Mouse (Mus musculus): ENCODE data around the gene Pip5k1a.
"Not testable (repeated sequence)": the region's sequence is repeated elsewhere in the genome, so short reads cannot be mapped to it uniquely, and the experiment has no call there.

Gene Pip5k1a

DNA sequence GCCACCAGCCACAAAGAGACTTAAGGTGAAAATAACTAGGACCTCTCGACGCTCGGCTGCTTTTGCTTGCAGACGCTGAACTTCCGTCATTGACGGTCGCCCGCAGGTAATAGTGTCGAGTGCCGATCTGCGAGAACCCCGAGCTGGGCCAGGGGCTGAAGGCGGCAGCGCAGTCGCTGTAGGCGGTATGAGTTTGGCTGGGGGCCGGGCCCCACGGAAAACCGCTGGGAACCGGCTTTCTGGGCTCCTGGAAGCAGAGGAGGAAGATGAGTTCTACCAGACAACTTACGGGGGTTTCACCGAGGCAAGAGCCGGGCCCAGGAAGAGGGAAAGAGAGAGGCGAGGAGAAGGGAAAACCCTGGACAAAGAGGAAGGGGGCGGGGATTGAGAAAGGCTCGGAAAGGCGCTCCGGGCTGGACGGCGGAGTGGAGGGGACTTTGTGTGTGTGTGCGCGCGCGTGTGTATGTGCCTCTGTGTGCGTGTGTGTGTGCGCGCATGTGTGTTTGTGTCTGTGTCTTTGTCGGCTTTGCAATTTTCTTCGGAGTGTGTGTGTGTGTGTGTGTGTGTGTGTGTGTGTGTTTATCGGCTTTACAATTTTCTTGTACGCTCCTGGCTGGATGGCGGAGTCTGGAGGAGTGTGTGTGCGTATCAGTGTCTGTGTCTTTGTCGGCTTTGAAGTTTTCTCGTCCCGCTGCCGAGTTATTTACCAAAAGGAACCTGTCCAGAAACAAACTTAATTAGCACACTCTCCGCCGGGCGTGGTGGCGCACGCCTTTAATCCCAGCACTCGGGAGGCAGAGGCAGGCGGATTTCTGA lies 4.4 kb upstream of the Pip5k1a start, which contains the start of gene Vps72:
Gene Vps72, plus strand, starts transcription at position 112 of the 816 bp plus-strand sequence.
- peak; percentile 83 for DNase-seq

DNA sequence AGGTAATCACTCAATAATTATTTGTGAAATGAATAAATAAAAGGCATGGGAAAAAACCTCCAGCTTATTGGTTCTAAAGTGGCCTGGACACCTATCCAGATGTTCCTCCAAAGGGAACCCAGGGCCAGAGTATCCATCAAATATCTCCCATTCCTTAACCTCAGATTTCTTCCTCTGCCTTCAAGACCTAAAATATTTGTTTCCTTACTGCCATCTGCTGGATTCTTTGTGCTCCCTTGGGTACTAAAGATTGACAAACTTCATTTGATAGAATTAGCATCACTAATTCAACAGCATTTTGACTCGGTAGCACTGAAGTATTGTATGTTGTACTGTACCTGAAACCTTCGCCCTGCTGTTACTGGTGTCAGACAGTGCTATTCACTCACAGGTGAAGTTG lies 1.2 kb upstream of the Pip5k1a start:
- DNase-seq, result no peak

DNA sequence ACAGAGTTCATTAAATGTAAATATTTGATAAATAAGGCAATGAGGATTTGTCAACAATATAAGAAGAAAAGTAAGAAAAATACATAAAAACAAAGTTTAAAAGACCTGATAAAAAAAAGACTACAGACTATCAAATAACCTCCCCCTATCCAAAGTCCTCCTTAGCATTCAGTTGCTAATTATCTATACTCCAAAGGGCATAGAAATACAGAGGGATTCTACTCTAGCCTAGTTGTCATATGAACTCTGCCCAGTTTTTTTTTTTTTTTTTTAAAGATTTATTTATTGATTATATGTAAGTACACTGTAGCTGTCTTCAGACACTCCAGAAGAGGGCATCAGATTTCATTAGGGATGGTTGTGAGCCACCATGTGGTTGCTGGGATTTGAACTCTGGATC lies 578 bp upstream of the Pip5k1a start:
- DNase-seq, result not testable (repeated sequence)

- no peak for DNase-seq
Observed at GRCm38 (mm10) chr3:95105586-95106337, 968 bp downstream of the Pip5k1a start.

DNA sequence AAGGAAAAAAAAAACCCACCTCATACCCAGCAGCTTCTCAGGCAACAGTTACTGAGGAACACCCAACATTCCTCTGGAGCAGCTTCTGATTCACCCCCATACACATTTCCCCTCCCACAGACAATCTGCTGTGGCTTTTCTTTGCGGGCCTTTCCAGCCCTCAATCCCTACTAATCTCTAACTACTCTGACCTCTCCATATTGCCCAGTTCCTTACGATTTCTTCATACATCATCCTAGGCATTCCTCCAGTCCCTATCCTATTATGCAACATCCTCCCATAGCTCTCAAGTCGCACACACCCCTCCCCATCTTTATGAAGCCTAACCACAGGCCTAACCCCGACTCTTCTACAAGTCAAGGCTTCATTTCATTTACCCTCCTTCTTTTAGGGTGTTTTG lies 1.6 kb downstream of the Pip5k1a start:
- no peak for DNase-seq

- DNase-seq, result no peak
Observed at GRCm38 (mm10) chr3:95100854-95101253, 5.9 kb downstream of the Pip5k1a start.

GRCm38 (mm10) chr3:95088071-95088470 lies 18.7 kb downstream of the Pip5k1a start:
- no peak for DNase-seq

GRCm38 (mm10) chr3:95071606-95072005 lies 35.1 kb downstream of the Pip5k1a start:
- DNase-seq, result no peak

- DNase-seq, result no peak
Observed at GRCm38 (mm10) chr3:95066570-95066969, 40.2 kb downstream of the Pip5k1a start.

GRCm38 (mm10) chr3:95066095-95066494 lies 40.6 kb downstream of the Pip5k1a start:
- DNase-seq, result no peak

DNA sequence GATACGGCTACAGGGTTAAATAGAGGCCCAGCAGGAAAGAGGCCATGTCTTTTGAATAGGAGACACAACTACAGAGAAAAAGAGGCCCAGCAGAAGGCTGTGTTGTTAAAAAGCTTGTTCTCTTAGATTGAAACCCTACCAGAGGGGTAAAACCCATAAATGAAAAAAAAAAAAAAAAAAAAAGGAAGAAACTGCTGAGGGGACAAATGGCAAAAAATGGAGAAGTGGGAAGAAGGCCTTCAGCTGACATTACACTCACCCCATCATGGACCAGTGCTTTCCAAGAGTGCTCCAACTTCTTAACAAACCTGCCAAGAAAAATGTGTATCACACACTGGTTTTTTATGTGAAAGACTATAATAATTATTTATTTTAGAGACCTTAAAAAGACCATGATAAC lies 41.2 kb downstream of the Pip5k1a start:
- DNase-seq, result no peak

DNA sequence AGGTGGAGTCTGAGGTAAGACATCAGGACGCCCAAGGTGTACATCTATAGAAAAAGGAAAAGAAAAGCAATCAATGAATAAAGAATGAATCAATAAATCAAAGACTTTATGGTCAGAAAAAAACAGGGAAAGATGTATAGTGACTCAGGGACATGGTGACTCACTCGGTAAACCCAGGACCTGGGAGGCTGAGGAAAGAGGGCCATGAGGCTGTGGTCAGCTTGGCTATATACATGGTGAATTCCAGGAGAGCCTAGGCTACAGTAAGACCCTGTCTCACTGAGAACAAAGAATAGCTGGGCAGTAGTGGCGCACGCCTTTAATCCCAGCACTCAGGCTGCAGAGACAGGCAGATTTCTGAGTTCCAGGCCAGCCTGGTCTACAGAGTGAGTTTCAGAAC lies 43.0 kb downstream of the Pip5k1a start:
- DNase-seq, result no peak

- DNase-seq, result no peak
Observed at GRCm38 (mm10) chr3:95058078-95058477, 48.7 kb downstream of the Pip5k1a start.

DNA sequence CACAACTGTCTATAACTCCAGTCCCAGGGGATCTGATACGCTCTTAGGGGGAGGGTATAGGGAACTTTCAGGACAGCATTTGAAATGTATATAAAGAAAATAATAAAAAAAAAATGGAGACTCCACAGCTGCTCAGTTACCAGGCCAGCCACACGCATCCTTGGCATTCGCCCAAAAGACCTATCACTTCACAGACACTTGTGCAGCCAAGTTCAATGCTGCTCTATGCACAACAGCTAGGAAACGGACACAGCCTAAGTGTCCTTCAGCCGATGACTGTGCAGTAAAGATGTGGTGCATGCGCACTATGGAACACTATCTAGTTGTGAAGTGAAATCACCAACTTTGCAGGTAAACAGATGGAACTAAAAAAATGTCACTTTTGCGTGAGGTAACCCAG lies 50.5 kb downstream of the Pip5k1a start:
- DNase-seq, result no peak

DNA sequence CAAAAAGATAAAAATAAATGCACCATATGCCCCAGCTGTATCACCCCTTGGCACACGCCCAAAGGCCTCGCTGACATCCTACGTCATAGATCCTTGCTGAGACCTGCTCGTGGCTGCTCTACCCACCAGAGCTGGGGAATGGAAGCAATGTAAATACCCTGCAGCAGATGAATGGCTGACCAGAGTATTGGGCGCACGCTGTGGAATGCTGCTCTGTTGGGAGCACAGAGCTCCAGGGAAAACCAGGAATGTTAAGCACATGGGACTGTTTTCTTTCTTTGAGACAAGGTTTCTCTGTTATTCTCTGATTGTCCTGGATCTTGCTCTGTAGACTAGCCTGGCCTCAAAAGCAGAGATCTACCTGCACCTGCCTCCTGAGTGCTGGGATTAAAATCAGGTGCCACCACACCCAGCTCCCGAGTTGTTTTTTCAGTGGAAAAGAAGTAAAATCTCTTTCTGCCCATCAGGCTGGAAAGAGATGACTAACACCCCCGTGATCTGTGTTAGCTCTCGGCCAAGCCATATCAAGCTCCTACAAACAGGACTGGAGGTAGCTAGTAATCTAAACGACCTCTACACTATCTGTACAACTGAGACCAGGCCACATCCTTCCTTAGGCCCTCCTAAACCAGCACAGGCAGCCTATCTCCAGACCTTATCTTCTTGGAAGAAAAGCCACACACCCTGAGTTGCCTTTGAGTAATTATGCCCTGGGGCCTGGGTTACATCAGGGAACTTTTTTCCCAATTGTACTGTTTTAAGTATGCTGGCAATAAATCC lies 52.1 kb downstream of the Pip5k1a start:
- peak; percentile 37 for DNase-seq

GRCm38 (mm10) chr3:95053701-95054100 lies 53.0 kb downstream of the Pip5k1a start:
- DNase-seq, result no peak

DNA sequence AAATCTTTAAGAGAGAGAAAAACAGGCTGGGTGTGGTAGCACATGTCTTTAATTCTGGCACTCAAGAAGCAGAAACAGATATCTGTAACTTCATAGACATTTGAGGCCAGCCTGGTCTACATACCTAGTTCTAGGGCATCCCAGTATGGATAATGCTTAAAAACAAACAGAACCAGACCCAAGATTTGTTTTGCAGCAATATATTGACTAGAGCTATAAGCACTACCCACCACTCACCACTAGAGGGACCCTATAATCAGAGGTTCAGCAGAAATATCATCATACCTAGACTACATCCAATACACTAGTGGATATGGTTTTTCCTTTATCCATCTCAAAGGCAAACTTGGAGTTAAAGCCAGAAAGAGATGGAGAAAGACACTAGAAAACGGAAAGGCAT lies 53.8 kb downstream of the Pip5k1a start:
- DNase-seq, result no peak

DNA sequence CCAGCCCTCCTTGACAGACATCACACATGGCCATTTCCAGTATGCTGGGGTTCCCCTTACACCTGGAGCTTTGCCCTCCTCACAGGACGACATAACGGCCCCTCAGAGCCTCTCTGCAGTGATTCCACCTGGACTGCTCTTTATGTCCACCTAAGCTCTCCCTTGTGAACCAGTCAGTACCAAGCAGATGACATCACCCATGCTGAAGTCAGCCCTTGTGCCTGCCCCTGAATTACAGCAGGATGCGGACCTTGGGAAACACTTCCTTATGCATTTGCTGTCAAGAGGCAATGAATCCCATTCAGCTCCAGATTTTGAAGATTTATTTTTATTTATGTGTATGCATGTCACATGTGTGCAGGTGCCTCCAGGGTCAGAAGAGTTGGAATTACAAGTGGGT lies 58.8 kb downstream of the Pip5k1a start:
- DNase-seq, result no peak

GRCm38 (mm10) chr3:95046462-95047057 lies 60.2 kb downstream of the Pip5k1a start:
- DNase-seq, result no peak

DNA sequence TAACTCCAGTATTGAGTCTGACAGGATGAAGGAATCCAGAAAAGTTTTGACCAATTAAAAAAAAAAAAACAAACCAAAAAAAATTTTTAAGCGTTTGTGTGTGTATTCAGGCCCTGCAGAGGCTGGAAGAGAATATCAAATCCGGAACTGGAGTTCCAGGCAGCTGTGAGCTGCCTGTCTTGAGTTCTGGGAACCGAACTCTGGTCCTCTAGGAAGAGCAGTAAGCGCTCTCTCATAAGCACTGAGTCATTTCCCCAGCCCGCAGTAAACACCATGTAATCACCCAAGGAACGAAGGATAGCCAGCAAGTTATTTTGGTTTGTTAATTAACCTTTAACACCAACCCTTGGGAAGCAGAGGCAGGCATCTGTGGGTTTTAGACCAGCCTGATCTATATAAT lies 63.5 kb downstream of the Pip5k1a start:
- DNase-seq, result no peak

GRCm38 (mm10) chr3:95042838-95043229 lies 63.9 kb downstream of the Pip5k1a start:
- DNase-seq, result no peak

GRCm38 (mm10) chr3:95042166-95042837 lies 64.4 kb downstream of the Pip5k1a start, which contains the start of gene Psmd4:
Gene Psmd4 (minus strand): TSS chr3:95042614.
- peak; percentile 95 for DNase-seq
